Mouse (Mus musculus) layer of hippocampus, adult 8-10 months (tissue): ENCODE measurements around the gene Csrp3. TPM values are rescaled to one million over a fixed set of nuclear protein-coding genes. Genes with fewer than 3 reads are reported as not detected.
A peak's percentile ranks its signal among the peaks of the same experiment; 100 is the strongest.

Source experiments
- DNase-seq, 2 experiments: peaks; one replicate each; pipeline ENCODE4 v3.0.0; 2022; ENCODE audit warnings: low spot score in 2 of 2
- total RNA-seq, 4 experiments: library from RNA; stranded (reverse); gene quantifications; 2 replicates each; pipeline ENCODE4 v1.2.4; 2022

The Csrp3 gene
- total RNA-seq, 4 experiments from 2014 or later = not detected

GRCm38 (mm10) chr7:48830395-48830794 lies 17.4 kb downstream of the Csrp3 start:
- no peak for DNase-seq

DNA sequence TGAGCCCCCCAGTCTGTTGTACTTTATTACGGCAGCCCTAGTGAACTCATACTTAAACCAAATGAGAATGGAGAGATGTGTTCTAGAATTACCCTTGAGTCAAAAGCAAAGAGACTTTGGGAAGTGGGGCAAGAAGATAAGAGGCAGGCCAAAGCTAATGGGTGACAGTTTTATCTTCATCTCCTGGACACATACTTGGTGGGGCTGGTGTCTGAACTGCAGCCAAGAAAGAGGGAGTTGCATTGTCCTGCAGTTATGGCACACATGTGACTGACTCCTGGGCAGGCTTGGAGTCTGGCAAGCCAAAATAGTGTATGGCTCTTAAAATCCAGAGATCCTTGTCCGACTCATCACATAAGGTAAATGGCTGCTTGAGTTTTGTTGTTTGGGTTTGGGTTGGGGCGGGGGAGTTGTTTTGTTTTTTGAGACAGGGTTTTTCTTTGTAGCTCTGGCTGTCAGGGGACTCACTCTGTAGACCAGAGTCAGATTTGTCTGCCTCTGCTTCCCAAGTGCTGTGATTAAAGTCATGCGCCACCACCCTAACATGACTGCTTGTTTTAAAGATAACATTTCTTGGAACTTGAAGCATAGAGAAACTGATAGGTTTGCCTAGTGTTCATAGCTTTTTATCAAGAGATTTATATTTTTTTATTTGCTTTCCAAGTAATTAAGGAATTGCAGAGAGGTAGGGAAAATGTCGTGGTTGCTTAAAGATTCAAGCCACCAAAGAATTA lies 18.5 kb downstream of the Csrp3 start:
- no peak for DNase-seq

GRCm38 (mm10) chr7:48825170-48825569 lies 22.7 kb downstream of the Csrp3 start:
- DNase-seq = no peak

- DNase-seq = no peak
Measured at GRCm38 (mm10) chr7:48824671-48825070, 23.2 kb downstream of the Csrp3 start.

DNA sequence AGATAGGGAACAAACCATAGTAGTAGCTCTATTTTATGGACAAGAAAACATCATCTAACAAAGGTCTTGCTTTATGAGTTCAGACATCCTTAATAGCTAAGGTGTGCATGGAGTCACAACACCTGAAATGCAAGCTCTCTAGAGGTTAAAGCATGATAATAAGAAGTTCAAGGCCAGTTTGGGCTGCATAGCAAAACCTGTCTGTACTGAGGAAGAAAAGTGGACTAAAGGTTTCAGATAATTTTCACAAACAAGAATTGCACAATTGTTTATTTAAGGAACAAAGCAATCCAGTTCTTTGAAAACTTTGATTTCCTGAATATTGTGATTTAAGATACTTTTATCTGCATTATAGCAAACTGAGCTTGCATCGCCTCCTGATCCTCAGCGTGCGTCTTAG lies 24.2 kb downstream of the Csrp3 start:
- no peak for DNase-seq

DNA sequence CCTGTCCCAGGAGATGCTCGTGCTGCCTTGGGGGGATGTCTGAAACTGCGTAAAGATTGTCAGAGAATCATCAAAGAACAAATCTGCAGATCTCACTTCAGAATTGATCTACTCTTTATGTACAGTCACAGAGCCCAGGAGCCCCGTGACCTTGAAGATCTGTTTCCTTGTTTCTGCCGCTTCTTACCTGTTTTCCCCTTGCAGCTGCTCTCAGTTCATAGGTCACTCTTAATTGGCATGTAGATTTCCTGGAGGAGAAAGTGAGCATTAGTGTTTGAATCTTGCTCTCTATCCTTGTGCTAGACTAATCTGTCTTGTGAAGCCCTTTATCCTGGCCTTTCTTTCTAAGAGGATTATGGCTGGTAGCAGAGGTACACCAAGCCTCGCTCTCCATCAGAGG lies 26.2 kb downstream of the Csrp3 start:
- no peak for DNase-seq

DNA sequence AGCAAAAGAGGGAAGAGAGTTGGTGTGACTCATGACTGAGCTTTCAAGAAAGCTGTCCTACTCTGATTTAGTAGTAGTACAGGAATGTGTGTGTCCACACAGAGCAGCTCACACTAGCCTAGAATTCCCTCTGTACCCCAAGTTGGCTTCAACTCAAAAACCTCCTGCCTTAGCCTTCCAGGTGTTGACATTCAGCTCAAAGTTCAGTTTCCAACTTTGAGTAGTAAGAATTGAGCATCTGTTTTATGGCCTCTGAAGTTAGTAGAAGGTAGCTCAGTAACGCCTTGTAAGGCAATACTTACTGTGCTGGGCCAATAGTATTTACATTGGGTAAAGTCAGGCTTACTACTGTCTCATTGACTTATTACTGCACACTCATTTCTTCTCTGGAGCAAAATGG lies 34.2 kb downstream of the Csrp3 start:
- no peak for DNase-seq

GRCm38 (mm10) chr7:48812358-48812757 lies 35.5 kb downstream of the Csrp3 start:
- no peak for DNase-seq

- no peak for DNase-seq
Measured at GRCm38 (mm10) chr7:48810652-48811051, 37.2 kb downstream of the Csrp3 start.

DNA sequence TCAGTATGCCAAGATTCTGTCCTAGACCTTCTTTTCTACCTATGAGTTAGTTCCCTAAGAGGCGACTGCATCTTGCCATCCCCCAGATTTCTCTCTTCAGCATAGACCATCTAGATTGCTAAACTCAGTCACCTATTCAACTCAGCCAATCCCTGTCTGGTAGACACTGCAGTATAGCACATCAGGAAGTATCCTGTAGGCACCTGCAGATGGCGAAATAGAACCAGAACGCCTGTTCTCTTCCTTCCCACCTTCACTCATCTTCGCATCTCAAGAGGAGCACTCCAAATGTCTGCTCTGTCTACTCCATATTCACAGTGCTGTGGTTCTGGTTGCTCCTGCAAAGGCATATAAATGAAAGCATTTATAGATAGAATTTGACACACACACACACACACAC lies 41.2 kb downstream of the Csrp3 start:
- no peak for DNase-seq

GRCm38 (mm10) chr7:48803381-48803780 lies 44.5 kb downstream of the Csrp3 start:
- no peak for DNase-seq

DNA sequence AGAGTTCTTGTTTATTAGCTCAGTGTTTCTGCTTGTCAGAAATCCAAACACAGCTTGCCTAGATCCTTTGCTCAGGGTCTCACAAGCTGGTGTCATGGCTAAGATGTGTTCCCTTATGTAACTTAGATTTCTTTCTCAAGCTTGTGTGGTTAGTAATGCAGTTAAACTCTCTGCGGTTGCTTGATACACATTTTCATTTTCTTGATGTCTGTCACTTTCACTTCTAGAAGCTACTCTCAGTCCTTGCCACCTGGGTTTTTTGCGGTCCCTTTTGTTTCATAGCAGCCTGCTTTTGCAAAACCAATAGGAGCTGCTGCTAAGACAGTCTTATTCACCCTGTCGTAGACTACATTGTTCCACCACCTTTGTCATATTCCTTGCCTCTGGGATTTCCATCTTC lies 52.7 kb downstream of the Csrp3 start:
- DNase-seq = no peak

GRCm38 (mm10) chr7:48791412-48791811 lies 56.4 kb downstream of the Csrp3 start:
- DNase-seq = no peak

DNA sequence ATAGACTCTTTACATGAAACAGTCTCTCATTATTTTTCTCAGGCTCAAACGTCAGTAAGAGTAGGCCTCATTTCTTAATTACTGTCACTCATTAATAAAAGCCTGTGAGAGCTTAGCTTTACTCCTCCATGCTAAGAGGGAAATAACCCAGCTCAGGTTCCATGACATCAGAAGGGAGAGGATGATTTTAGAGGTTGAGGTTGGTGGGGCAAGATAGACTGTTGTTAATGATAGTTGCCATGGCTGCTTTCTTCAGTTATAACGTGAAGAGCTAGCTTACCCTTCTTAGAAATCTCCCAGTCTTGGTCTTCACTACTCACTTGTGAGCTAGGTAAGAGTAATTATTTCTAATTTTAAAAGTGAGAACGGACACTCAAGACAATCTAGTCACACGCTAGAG lies 57.7 kb downstream of the Csrp3 start:
- no peak for DNase-seq

- DNase-seq = peak; percentile 90 to 93
Measured at GRCm38 (mm10) chr7:48788851-48789572, 58.8 kb downstream of the Csrp3 start, which contains the start of gene Zdhhc13. TSS of gene Zdhhc13 (plus strand) at chr7:48789003.

- no peak for DNase-seq
Measured at GRCm38 (mm10) chr7:48788348-48788747, 59.5 kb downstream of the Csrp3 start.

- no peak for DNase-seq
Measured at GRCm38 (mm10) chr7:48784773-48785523, 62.9 kb downstream of the Csrp3 start.

- no peak for DNase-seq
Measured at GRCm38 (mm10) chr7:48782432-48782831, 65.4 kb downstream of the Csrp3 start.
